Mouse (Mus musculus): Measurements from ENCODE around the gene Pcdh15.

- TF ChIP-seq CTCF (IDR thresholded peaks at IDR 0.05; ENCODE audit: low read depth) (no peak), EP300 (optimal IDR thresholded peaks at IDR 0.05) (no peak)
These were observed 833.0 kb downstream of the Pcdh15 start for GRCm38 (mm10) chr10:73931996-73932679.
